Mouse (Mus musculus) neural tube, embryonic 14.5 days (tissue): ENCODE measurements around the gene Lbx1. TPM values are rescaled to one million over a fixed set of nuclear protein-coding genes. Genes with fewer than 3 reads are reported as not detected.
A peak's percentile ranks its signal among the peaks of the same experiment; 100 is the strongest.

Experiments used
- ATAC-seq: fragments of 200-750 bp; cut with Nextera tagmentation; 2 replicates; pipeline ENCODE4 v1.8.0; 2017; ENCODE audit warnings: low read depth, mild to moderate bottlenecking, moderate TSS enrichment, moderate library complexity
- H3K27ac ChIP-seq: fragments of 300-500 bp; sonication (generic); 2 replicates; pipeline ENCODE4 v1.5.1; 2014; ENCODE audit warnings: low read depth, mild to moderate bottlenecking, control low read depth, low read length, moderate library complexity, mixed read lengths
- H3K27me3 ChIP-seq: fragments of 300-500 bp; sonication (generic); 2 replicates; pipeline ENCODE4 v1.6.1; 2014; ENCODE audit warnings: low read length; ENCODE audit not compliant: control insufficient read depth, insufficient read depth
- H3K36me3 ChIP-seq: fragments of 300-500 bp; sonication (generic); 2 replicates; pipeline ENCODE4 v1.6.1; 2014; ENCODE audit warnings: low read length, mixed read lengths; ENCODE audit not compliant: control insufficient read depth, insufficient read depth
- H3K4me1 ChIP-seq: fragments of 300-500 bp; sonication (generic); 2 replicates; pipeline ENCODE4 v1.6.1; 2014; ENCODE audit warnings: low read length; ENCODE audit not compliant: control insufficient read depth, insufficient read depth
- H3K4me2 ChIP-seq: fragments of 300-500 bp; sonication (generic); 2 replicates; pipeline ENCODE4 v1.6.1; 2014; ENCODE audit warnings: mild to moderate bottlenecking, low read depth, low read length, control low read depth
- H3K4me3 ChIP-seq: fragments of 300-500 bp; sonication (generic); 2 replicates; pipeline ENCODE4 v1.5.1; 2014; ENCODE audit warnings: low read depth, low read length, control low read depth, mixed read lengths
- H3K9ac ChIP-seq: fragments of 300-500 bp; sonication (generic); replicated peaks from 2 replicates; pipeline ENCODE4 v1.6.1; 2014; ENCODE audit warnings: low read depth, mild to moderate bottlenecking, control low read depth, low read length, mixed read lengths
- H3K9me3 ChIP-seq: fragments of 300-500 bp; sonication (generic); 2 replicates; pipeline ENCODE4 v1.6.1; 2016; ENCODE audit warnings: low read length; ENCODE audit not compliant: control insufficient read depth
- WGBS: fragments of 180-500 bp; shearing (Covaris S2); extraction: QIAGEN DNeasy Blood & Tissue Kit; methylation state at CpG from one replicate; pipeline ENCODE4 v1.1.7; 2014; 5-methylcytosine and 5-hydroxymethylcytosine counted together
- polyA plus RNA-seq: library from polyadenylated mRNA; unstranded; fragments of >200 nt; fragmentation: Nextera tagmentation; extraction: Ambion mirVana; gene quantifications from 2 replicates; pipeline ENCODE4 v1.2.1, GENCODE M21; 2014

Lbx1 gene
- polyA plus RNA-seq, 1 experiment from 2014 or later: 23.0 TPM

GRCm38 (mm10) chr19:45243918-45244700 is 8.5 kb upstream of the Lbx1 start:
- Histone ChIP-seq H3K4me2 (peak overlapping the region; percentile 14; the same call in 1 of the 2 replicates), H3K27me3 (peaks cover 26% of the 10 kb centered on the region)

GRCm38 (mm10) chr19:45243264-45243602 is 7.6 kb upstream of the Lbx1 start:
- peaks cover 33% of the 10 kb centered on the region for H3K27me3 ChIP-seq
- no peaks in the 10 kb centered on the region for H3K36me3 ChIP-seq
- 0 out of 2 replicates have a peak overlapping the region, but pooled peaks have one; percentile 11 for H3K4me3 ChIP-seq
- WGBS: 7% methylated on average over 5 of the region's 5 CpGs
- no peak overlapping the region; the same call in 1 of the 2 replicates for H3K4me2 ChIP-seq
- H3K4me1 ChIP-seq: peaks cover 17% of the 10 kb centered on the region
- no peak for ATAC-seq
- no peak overlapping the region for H3K9ac ChIP-seq
- H3K27ac ChIP-seq: no peak overlapping the region
- no peaks in the 10 kb centered on the region for H3K9me3 ChIP-seq

More at GRCm38 (mm10) chr19:45243918-45244700, 8.5 kb upstream of the Lbx1 start:
- no peak overlapping the region for H3K27ac ChIP-seq
- H3K9me3 ChIP-seq: no peaks in the 10 kb centered on the region
- 2% methylated on average over 29 of the region's 29 CpGs for WGBS
- H3K4me1 ChIP-seq: peaks cover 10% of the 10 kb centered on the region
- no peaks in the 10 kb centered on the region for H3K36me3 ChIP-seq
- ATAC-seq: no peak
- H3K4me3 ChIP-seq: no peak overlapping the region
- no peak overlapping the region for H3K9ac ChIP-seq

- no peak for ATAC-seq
- no peak overlapping the region for H3K9ac ChIP-seq
- WGBS: 2% methylated on average over 23 of the region's 23 CpGs
- no peak overlapping the region for H3K27ac ChIP-seq
- no peaks in the 10 kb centered on the region for H3K9me3 ChIP-seq
- peaks cover 17% of the 10 kb centered on the region for H3K4me1 ChIP-seq
- peak overlapping the region; percentile 24 for H3K4me2 ChIP-seq
- peaks cover 33% of the 10 kb centered on the region for H3K27me3 ChIP-seq
- H3K36me3 ChIP-seq: no peaks in the 10 kb centered on the region
- peak overlapping the region; percentile 11; the same call in 1 of the 2 replicates for H3K4me3 ChIP-seq
Observed at GRCm38 (mm10) chr19:45242348-45243263, 7.0 kb upstream of the Lbx1 start.

GRCm38 (mm10) chr19:45242017-45242347 is 6.4 kb upstream of the Lbx1 start:
- Histone ChIP-seq H3K4me1 (peaks cover 17% of the 10 kb centered on the region), H3K9ac (no peak overlapping the region), H3K4me3 (no peak overlapping the region), H3K4me2 (peak overlapping the region; percentile 24), H3K27ac (no peak overlapping the region), H3K36me3 (no peaks in the 10 kb centered on the region), H3K9me3 (no peaks in the 10 kb centered on the region), H3K27me3 (peaks cover 33% of the 10 kb centered on the region)
- WGBS: 8% methylated on average over 4 of the region's 4 CpGs
- ATAC-seq: no peak

- H3K9ac ChIP-seq: no peak overlapping the region
- peaks cover 17% of the 10 kb centered on the region for H3K4me1 ChIP-seq
- H3K27ac ChIP-seq: no peak overlapping the region
- 9% methylated on average over 2 of the region's 2 CpGs for WGBS
- H3K27me3 ChIP-seq: peaks cover 33% of the 10 kb centered on the region
- ATAC-seq: no peak
- no peak overlapping the region for H3K4me3 ChIP-seq
- no peaks in the 10 kb centered on the region for H3K9me3 ChIP-seq
- no peaks in the 10 kb centered on the region for H3K36me3 ChIP-seq
- H3K4me2 ChIP-seq: no peak overlapping the region
Observed at GRCm38 (mm10) chr19:45240026-45240425, 4.4 kb upstream of the Lbx1 start.

GRCm38 (mm10) chr19:45239191-45239590 is 3.6 kb upstream of the Lbx1 start:
- H3K36me3 ChIP-seq: no peaks in the 10 kb centered on the region
- no peak overlapping the region for H3K9ac ChIP-seq
- no peak for ATAC-seq
- 3% methylated on average over 1 of the region's 1 CpGs for WGBS
- peak overlapping the region; percentile 57; the same call in 1 of the 2 replicates for H3K4me2 ChIP-seq
- H3K9me3 ChIP-seq: no peaks in the 10 kb centered on the region
- peaks cover 33% of the 10 kb centered on the region for H3K27me3 ChIP-seq
- H3K27ac ChIP-seq: no peak overlapping the region
- H3K4me1 ChIP-seq: peaks cover 17% of the 10 kb centered on the region
- H3K4me3 ChIP-seq: no peak overlapping the region

- WGBS: 3% methylated on average over 3 of the region's 3 CpGs
- H3K4me3 ChIP-seq: peak overlapping the region; percentile 65
- H3K27me3 ChIP-seq: peaks cover 25% of the 10 kb centered on the region
- no peak for ATAC-seq
- peak overlapping the region; percentile 68; the same call in 1 of the 2 replicates for H3K27ac ChIP-seq
- H3K36me3 ChIP-seq: no peaks in the 10 kb centered on the region
- peak overlapping the region; percentile 57 for H3K4me2 ChIP-seq
- peaks cover 14% of the 10 kb centered on the region for H3K4me1 ChIP-seq
- no peaks in the 10 kb centered on the region for H3K9me3 ChIP-seq
- H3K9ac ChIP-seq: peak overlapping the region; percentile 92
Observed at GRCm38 (mm10) chr19:45237665-45238209, 2.1 kb upstream of the Lbx1 start.

GRCm38 (mm10) chr19:45237099-45237498 is 1.5 kb upstream of the Lbx1 start:
- Histone ChIP-seq H3K27ac (peak overlapping the region; percentile 18; the same call in 1 of the 2 replicates), H3K4me2 (peak overlapping the region; percentile 57), H3K4me3 (peak overlapping the region; percentile 65), H3K4me1 (peaks cover 9% of the 10 kb centered on the region; the same call in 1 of the 2 replicates), H3K9ac (peak overlapping the region; percentile 92), H3K9me3 (no peaks in the 10 kb centered on the region), H3K36me3 (no peaks in the 10 kb centered on the region), H3K27me3 (peaks cover 24% of the 10 kb centered on the region)
- WGBS: 2% methylated on average over 8 of the region's 8 CpGs
- no peak for ATAC-seq
